Mouse (Mus musculus) forebrain, embryonic 14.5 days (tissue): ENCODE results near the gene Tmem126a. TPM values are rescaled to one million over a fixed set of nuclear protein-coding genes. Genes with fewer than 3 reads are reported as not detected.

Experiments used
- ATAC-seq: fragments of 200-750 bp; cut with Nextera tagmentation; 2 replicates; pipeline ENCODE4 v1.8.0; 2017; ENCODE audit warnings: mild to moderate bottlenecking, moderate library complexity
- DNase-seq: peaks from one replicate; pipeline ENCODE4 v3.0.0-alpha.2; 2015; ENCODE audit warnings: low spot score
- H3K27ac ChIP-seq: fragments of 300-500 bp; sonication (generic); 2 replicates; pipeline ENCODE4 v1.5.1; 2014; ENCODE audit warnings: low read depth, mild to moderate bottlenecking, control low read depth, low read length, moderate library complexity
- H3K27me3 ChIP-seq: fragments of 300-500 bp; sonication (generic); replicated peaks from 2 replicates; pipeline ENCODE4 v1.6.1; 2014; ENCODE audit warnings: low read length, control low read depth, mixed read lengths; ENCODE audit not compliant: control insufficient read depth, insufficient read depth
- H3K36me3 ChIP-seq: fragments of 300-500 bp; sonication (generic); 2 replicates; pipeline ENCODE4 v1.6.1; 2014; ENCODE audit warnings: low read length, control low read depth; ENCODE audit not compliant: control insufficient read depth, insufficient read depth
- H3K4me1 ChIP-seq: fragments of 300-500 bp; sonication (generic); 2 replicates; pipeline ENCODE4 v1.6.1; 2014; ENCODE audit warnings: antibody characterized with exemption, low read length, control low read depth; ENCODE audit not compliant: control insufficient read depth, insufficient read depth
- H3K4me2 ChIP-seq: fragments of 300-500 bp; sonication (generic); 2 replicates; pipeline ENCODE4 v1.6.1; 2014; ENCODE audit warnings: mild to moderate bottlenecking, control low read depth, low read length
- H3K4me3 ChIP-seq: fragments of 300-500 bp; sonication (generic); 2 replicates; pipeline ENCODE4 v1.5.1; 2014; ENCODE audit warnings: low read depth, low read length, control low read depth
- H3K9ac ChIP-seq: fragments of 300-500 bp; sonication (generic); 2 replicates; pipeline ENCODE4 v1.6.1; 2014; ENCODE audit warnings: mild to moderate bottlenecking, low read length, control low read depth, moderate library complexity
- H3K9me3 ChIP-seq: fragments of 300-500 bp; sonication (generic); replicated peaks from 2 replicates; pipeline ENCODE4 v1.6.1; 2016; ENCODE audit warnings: low read length, control low read depth, mixed read lengths; ENCODE audit not compliant: control insufficient read depth
- WGBS: fragments of 180-500 bp; shearing (Covaris S2); extraction: QIAGEN DNeasy Blood & Tissue Kit; methylation state at CpG from one replicate; pipeline ENCODE4 v1.1.7; 2014; 5-methylcytosine and 5-hydroxymethylcytosine counted together
- polyA plus RNA-seq: library from polyadenylated mRNA; unstranded; fragments of >200 nt; fragmentation: Nextera tagmentation; extraction: Ambion mirVana; gene quantifications from 2 replicates; pipeline ENCODE4 v1.2.1, GENCODE M21; 2014

The Tmem126a gene
- polyA plus RNA-seq: 117 and 121 TPM in 2 replicates

- no peaks in the 10 kb centered on the region for H3K27me3 ChIP-seq
- WGBS: under 1% methylated on average over 41 of the region's 41 CpGs
- H3K36me3 ChIP-seq: peaks cover 18% of the 10 kb centered on the region; the same call in 1 of the 2 replicates
- no peaks in the 10 kb centered on the region for H3K9me3 ChIP-seq
- H3K9ac ChIP-seq: peak within 1 kb of the TSS; percentile 79
- peak; percentile 94 for DNase-seq
- peak within 1 kb of the TSS; percentile 89 for H3K27ac ChIP-seq
- peaks cover 8% of the 10 kb centered on the region for H3K4me1 ChIP-seq
- peak within 1 kb of the TSS; percentile 64 for H3K4me2 ChIP-seq
- peak within 1 kb of the TSS; percentile 70 for H3K4me3 ChIP-seq
- peak; percentile 99 for ATAC-seq
Observed at GRCm38 (mm10) chr7:90456845-90457468, at the start of gene Tmem126a. Tmem126a (minus strand) TSS chr7:90457229.

- DNase-seq (no peak), ATAC-seq (no peak)
- H3K4me1 ChIP-seq: no peaks in the 10 kb centered on the region
- H3K4me2 ChIP-seq: no peak overlapping the region
- H3K9me3 ChIP-seq: no peaks in the 10 kb centered on the region
- H3K27ac ChIP-seq: no peak overlapping the region
- H3K9ac ChIP-seq: no peak overlapping the region
- H3K36me3 ChIP-seq: no peaks in the 10 kb centered on the region
- no peaks in the 10 kb centered on the region for H3K27me3 ChIP-seq
- WGBS: 94% methylated on average over 2 of the region's 2 CpGs
- no peak overlapping the region for H3K4me3 ChIP-seq
Observed at GRCm38 (mm10) chr7:90482607-90483006, 25.6 kb upstream of the Tmem126a start.

- H3K27me3 ChIP-seq: no peaks in the 10 kb centered on the region
- H3K4me2 ChIP-seq: peak within 1 kb of the TSS; percentile 81
- no peak for ATAC-seq
- peak; percentile 32 for DNase-seq
- H3K9me3 ChIP-seq: no peaks in the 10 kb centered on the region
- no peaks in the 10 kb centered on the region for H3K36me3 ChIP-seq
- H3K4me3 ChIP-seq: peak within 1 kb of the TSS; percentile 65
- H3K9ac ChIP-seq: peak within 1 kb of the TSS; percentile 76
- under 1% methylated on average over 32 of the region's 32 CpGs for WGBS
- peaks cover 10% of the 10 kb centered on the region for H3K4me1 ChIP-seq
- H3K27ac ChIP-seq: peak within 1 kb of the TSS; percentile 72
Observed at GRCm38 (mm10) chr7:90476313-90477245, 19.6 kb upstream of the Tmem126a start, which contains the start of gene Dlg2. Dlg2 (plus strand) TSS chr7:90476672.

DNA sequence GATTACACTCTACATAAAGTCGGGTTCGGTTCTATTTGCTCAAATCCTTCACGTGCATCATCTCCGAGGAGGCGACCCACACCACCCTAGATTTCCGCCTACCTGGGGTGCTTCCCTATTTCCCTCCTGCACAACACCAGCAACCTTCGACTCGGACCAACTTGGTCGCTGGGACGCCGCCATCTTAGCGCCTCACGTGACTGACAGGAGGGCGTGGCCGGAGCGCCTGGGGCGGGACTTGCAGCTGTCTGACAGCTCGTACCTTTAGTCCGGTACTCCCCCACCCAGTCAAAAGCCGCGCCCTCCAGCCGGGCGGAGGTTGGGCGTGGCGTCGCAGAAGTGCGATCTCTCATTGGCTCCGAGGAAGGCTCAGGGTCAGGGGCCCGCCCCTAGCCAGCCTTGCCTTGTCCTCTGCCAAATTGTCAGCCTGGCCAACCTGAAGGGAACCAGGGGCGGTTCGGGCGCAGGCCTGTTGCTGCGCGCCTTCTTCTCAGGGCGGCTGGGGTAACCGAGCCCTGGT, 18.8 kb upstream of the Tmem126a start, which contains the start of gene Tmem126b:
Gene Tmem126b, minus strand, starts transcription at position 209 of the 520 bp plus-strand sequence.
- peak; percentile 98 for DNase-seq
- H3K4me1 ChIP-seq: peaks cover 10% of the 10 kb centered on the region
- H3K9ac ChIP-seq: peak within 1 kb of the TSS; percentile 76
- H3K4me2 ChIP-seq: peak within 1 kb of the TSS; percentile 81
- H3K4me3 ChIP-seq: peak within 1 kb of the TSS; percentile 65
- peak; percentile 100 for ATAC-seq
- WGBS: under 1% methylated on average over 36 of the region's 36 CpGs
- no peaks in the 10 kb centered on the region for H3K36me3 ChIP-seq
- H3K27ac ChIP-seq: peak within 1 kb of the TSS; percentile 72
- H3K9me3 ChIP-seq: no peaks in the 10 kb centered on the region
- H3K27me3 ChIP-seq: no peaks in the 10 kb centered on the region

DNA sequence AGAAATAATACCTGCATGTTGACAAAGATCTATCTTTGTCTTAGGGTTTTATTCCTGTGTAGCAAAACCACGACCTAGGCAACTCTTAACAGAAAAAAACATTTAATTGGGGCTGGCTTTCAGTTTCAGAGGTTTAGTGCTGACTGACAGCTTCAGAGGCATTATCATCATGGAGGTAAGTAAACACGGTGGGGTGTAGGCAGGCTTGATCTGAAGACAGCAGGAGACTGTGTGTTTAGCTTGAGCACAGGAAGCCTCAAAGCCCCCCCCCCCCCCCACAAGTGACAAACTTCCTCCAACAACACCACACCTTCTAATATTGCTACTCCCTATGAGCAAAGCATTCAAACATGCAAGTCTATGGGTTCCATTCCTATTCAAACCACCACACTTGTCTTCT, 16.5 kb upstream of the Tmem126a start:
- Histone ChIP-seq H3K4me1 (peaks cover 10% of the 10 kb centered on the region), H3K4me3 (no peak overlapping the region), H3K9ac (no peak overlapping the region), H3K27me3 (no peaks in the 10 kb centered on the region), H3K36me3 (peaks cover 13% of the 10 kb centered on the region), H3K4me2 (no peak overlapping the region), H3K9me3 (no peaks in the 10 kb centered on the region), H3K27ac (no peak overlapping the region)
- ATAC-seq: no peak
- DNase-seq: no peak
- WGBS: 70% methylated on average over 2 of the region's 2 CpGs

- H3K36me3 ChIP-seq: no peaks in the 10 kb centered on the region
- no peak for ATAC-seq
- H3K4me2 ChIP-seq: no peak overlapping the region
- H3K4me1 ChIP-seq: peaks cover under 1% of the 10 kb centered on the region
- H3K27me3 ChIP-seq: no peaks in the 10 kb centered on the region
- no peaks in the 10 kb centered on the region for H3K9me3 ChIP-seq
- no peak for DNase-seq
- no peak overlapping the region for H3K9ac ChIP-seq
- 95% methylated on average over 5 of the region's 5 CpGs for WGBS
- no peak overlapping the region for H3K27ac ChIP-seq
- no peak overlapping the region for H3K4me3 ChIP-seq
Observed at GRCm38 (mm10) chr7:90461441-90461840, 4.4 kb upstream of the Tmem126a start.

DNA sequence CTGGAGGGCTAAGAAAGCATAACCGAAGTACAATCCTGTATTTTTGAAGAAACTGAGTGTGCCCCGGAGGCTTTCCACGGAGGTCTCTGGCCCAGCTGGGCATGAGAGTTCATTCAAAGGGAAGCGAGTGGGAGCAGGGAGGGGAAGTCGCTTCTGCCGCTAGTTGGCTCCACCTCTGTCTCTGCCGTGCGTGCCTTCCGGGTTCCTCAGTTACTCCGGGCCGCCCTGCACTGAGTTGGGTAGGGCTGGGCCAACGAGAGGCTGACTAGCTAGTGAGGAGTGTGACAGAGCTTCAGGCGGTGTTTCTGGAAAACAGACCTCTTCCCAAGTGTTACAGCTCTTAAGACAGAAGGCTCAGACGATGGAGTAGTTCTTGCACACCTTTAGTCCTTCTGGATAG, 3.9 kb upstream of the Tmem126a start:
- DNase-seq: no peak
- WGBS: 21% methylated on average over 14 of the region's 14 CpGs
- H3K27ac ChIP-seq: no peak overlapping the region

DNA sequence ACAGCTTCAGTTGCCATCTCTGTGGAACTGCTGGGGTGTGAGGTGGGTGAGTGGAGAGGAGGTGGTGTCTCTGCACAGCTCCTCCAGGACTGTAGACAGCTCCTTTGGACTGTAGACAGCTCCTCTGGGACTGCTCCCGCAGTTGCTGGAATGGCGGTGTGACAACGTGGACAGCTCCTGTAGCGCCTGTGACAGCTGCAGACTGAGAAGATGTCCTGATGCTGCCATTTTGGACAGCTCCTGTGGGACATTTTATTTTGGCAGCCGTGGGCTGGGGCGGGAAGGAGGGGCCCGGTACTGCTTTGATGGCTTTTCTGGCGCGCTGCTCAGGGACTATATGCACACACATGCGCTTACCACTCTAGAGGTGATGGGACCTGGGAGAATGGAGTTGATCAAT, 3.3 kb upstream of the Tmem126a start:
- DNase-seq (no peak), ATAC-seq (no peak)
- Histone ChIP-seq H3K4me2 (no peak overlapping the region), H3K4me3 (no peak overlapping the region), H3K27ac (no peak overlapping the region), H3K4me1 (peaks cover 8% of the 10 kb centered on the region), H3K36me3 (no peaks in the 10 kb centered on the region), H3K27me3 (no peaks in the 10 kb centered on the region), H3K9ac (no peak overlapping the region), H3K9me3 (no peaks in the 10 kb centered on the region)
- WGBS: 71% methylated on average over 10 of the region's 10 CpGs

More for the DNA sequence above, 3.9 kb upstream of the Tmem126a start:
- peaks cover 6% of the 10 kb centered on the region for H3K4me1 ChIP-seq
- H3K9me3 ChIP-seq: no peaks in the 10 kb centered on the region
- no peaks in the 10 kb centered on the region for H3K27me3 ChIP-seq
- H3K36me3 ChIP-seq: no peaks in the 10 kb centered on the region
- H3K9ac ChIP-seq: no peak overlapping the region
- no peak overlapping the region for H3K4me3 ChIP-seq
- no peak overlapping the region for H3K4me2 ChIP-seq
- no peak for ATAC-seq
